Mouse (Mus musculus) gastrocnemius, postnatal 36 days (tissue): ENCODE results near the gene Vmn1r61. TPM values are rescaled to one million over a fixed set of nuclear protein-coding genes. Genes with fewer than 3 reads are reported as not detected.

Experiments used
- DNase-seq, 2 experiments: peaks; one replicate each; pipeline ENCODE4 v3.0.0; 2022
- intact Hi-C: fragments of 180-260 bp; cut with DNase I; formaldehyde crosslinking; loops from one replicate; pipeline ENCODE4 v1.15.1; 2025
- long read RNA-seq, 2 experiments: library from polyadenylated mRNA; stranded (forward); transcript quantifications; one replicate each; pipeline ENCODE4 v2.0.0; 2021
- total RNA-seq, 2 experiments: library from RNA; stranded (reverse); gene quantifications; 2 replicates each; pipeline ENCODE4 v1.2.3; 2021

Vmn1r61 gene
- total RNA-seq = not detected
- long read RNA-seq, experiment 1 = 0 reads
- long read RNA-seq, experiment 2 = 0 reads

DNA sequence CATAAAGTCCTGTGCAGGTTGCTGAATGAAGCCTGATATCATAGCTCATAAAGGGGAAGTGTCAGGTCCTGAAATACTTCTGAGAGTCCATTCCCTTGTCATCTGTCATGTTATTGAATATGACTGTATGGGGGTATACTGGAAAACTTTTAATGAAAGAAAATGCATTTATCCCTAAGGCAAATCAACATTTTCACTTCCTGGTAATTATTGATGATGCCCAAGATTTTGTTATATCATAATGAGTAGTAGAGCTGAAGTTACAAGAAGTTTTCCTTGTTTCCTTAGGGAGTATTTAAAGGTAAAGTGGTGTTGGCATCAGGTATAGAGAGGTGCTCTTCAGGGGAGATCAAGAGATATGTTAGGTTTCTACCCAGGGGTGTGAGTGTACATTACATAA, at the start of gene Vmn1r61:
TSS of gene Vmn1r61 (minus strand) at position 101 of the 400 bp plus-strand sequence.
- intact Hi-C loops = no loop called here
- DNase-seq = no peak

Other genes starting within 250 kb of the Vmn1r61 start
- not detected for gene Vmn1r58, start 199.9 kb downstream of the Vmn1r61 start, total RNA-seq
- not detected for gene Vmn1r59, start 156.5 kb downstream of the Vmn1r61 start, total RNA-seq
- gene Vmn2r28, start 119.3 kb downstream of the Vmn1r61 start, total RNA-seq = not detected
- gene Vmn1r60, start 66.0 kb downstream of the Vmn1r61 start, total RNA-seq = not detected
- gene Vmn1r62, start 60.3 kb upstream of the Vmn1r61 start, total RNA-seq = not detected
- gene Vmn1r63, start 192.2 kb upstream of the Vmn1r61 start, total RNA-seq = not detected